Mouse (Mus musculus) hindbrain, embryonic 14.5 days (tissue): ENCODE data around the gene Oxct2b. TPM values are rescaled to one million over a fixed set of nuclear protein-coding genes. Genes with fewer than 3 reads are reported as not detected.
"Not testable (repeated sequence)": the region's sequence is repeated elsewhere in the genome, so short reads cannot be mapped to it uniquely, and the experiment has no call there.

Experiments
- ATAC-seq: fragments of 200-750 bp; cut with Nextera tagmentation; 2 replicates; pipeline ENCODE4 v1.8.0; 2017; ENCODE audit warnings: moderate number of reproducible peaks, mild to moderate bottlenecking, moderate TSS enrichment, moderate library complexity; ENCODE audit not compliant: low FRiP score
- DNase-seq: peaks from one replicate; pipeline ENCODE4 v3.0.0-alpha.2; 2015; ENCODE audit warnings: low spot score
- H3K27ac ChIP-seq: fragments of 300-500 bp; sonication (generic); 2 replicates; pipeline ENCODE4 v1.5.1; 2014; ENCODE audit warnings: mild to moderate bottlenecking, moderate library complexity
- H3K27me3 ChIP-seq: fragments of 300-500 bp; sonication (generic); 2 replicates; pipeline ENCODE4 v1.6.1; 2014; ENCODE audit warnings: mild to moderate bottlenecking, low read length, mixed read lengths; ENCODE audit not compliant: control insufficient read depth, insufficient read depth
- H3K36me3 ChIP-seq: fragments of 300-500 bp; sonication (generic); replicated peaks from 2 replicates; pipeline ENCODE4 v1.6.1; 2014; ENCODE audit not compliant: control insufficient read depth, insufficient read depth
- H3K4me1 ChIP-seq: fragments of 300-500 bp; sonication (generic); replicated peaks from 2 replicates; pipeline ENCODE4 v1.6.1; 2014; ENCODE audit warnings: antibody characterized with exemption, low read length, mixed read lengths; ENCODE audit not compliant: control insufficient read depth, insufficient read depth
- H3K4me2 ChIP-seq: fragments of 300-500 bp; sonication (generic); replicated peaks from 2 replicates; pipeline ENCODE4 v1.6.1; 2014; ENCODE audit warnings: mild to moderate bottlenecking, moderate library complexity
- H3K4me3 ChIP-seq: fragments of 300-500 bp; sonication (generic); replicated peaks from 2 replicates; pipeline ENCODE4 v1.5.1; 2014; ENCODE audit warnings: mild to moderate bottlenecking, low read length
- H3K9ac ChIP-seq: fragments of 300-500 bp; sonication (generic); 2 replicates; pipeline ENCODE4 v1.6.1; 2014
- H3K9me3 ChIP-seq: fragments of 300-500 bp; sonication (generic); 2 replicates; pipeline ENCODE4 v1.6.1; 2016; ENCODE audit warnings: low read length; ENCODE audit not compliant: control insufficient read depth
- WGBS: fragments of 180-500 bp; shearing (Covaris S2); extraction: QIAGEN DNeasy Blood & Tissue Kit; methylation state at CpG from one replicate; pipeline ENCODE4 v1.1.7; 2014; 5-methylcytosine and 5-hydroxymethylcytosine counted together
- polyA plus RNA-seq: library from polyadenylated mRNA; unstranded; fragments of >200 nt; fragmentation: Nextera tagmentation; extraction: Ambion mirVana; gene quantifications from 2 replicates; pipeline ENCODE4 v1.2.1, GENCODE M21; 2014

The Oxct2b gene
- polyA plus RNA-seq, 1 experiment from 2014 or later: 1.1 TPM

- peak within 1 kb of the TSS; percentile 85 for H3K27ac ChIP-seq
- DNase-seq: peak; percentile 90
- 1% methylated on average over 34 of the region's 34 CpGs for WGBS
- no peaks in the 10 kb centered on the region for H3K9me3 ChIP-seq
- H3K36me3 ChIP-seq: peaks cover 20% of the 10 kb centered on the region
- peak within 1 kb of the TSS; percentile 66 for H3K9ac ChIP-seq
- ATAC-seq: peak; percentile 96
- H3K4me3 ChIP-seq: peak within 1 kb of the TSS; percentile 60
- no peaks in the 10 kb centered on the region for H3K27me3 ChIP-seq
- peak within 1 kb of the TSS; percentile 90 for H3K4me2 ChIP-seq
- peaks cover 12% of the 10 kb centered on the region for H3K4me1 ChIP-seq
Observed at GRCm38 (mm10) chr4:123139513-123140154, 23.6 kb downstream of the Oxct2b start, which contains the start of gene Ppie. Gene Ppie, minus strand, starts transcription at chr4:123139951.

GRCm38 (mm10) chr4:123147446-123148150, 31.5 kb downstream of the Oxct2b start:
- Histone ChIP-seq H3K27ac (no peak overlapping the region), H3K4me3 (no peak overlapping the region), H3K27me3 (no peaks in the 10 kb centered on the region), H3K9ac (no peak overlapping the region), H3K4me2 (no peak overlapping the region), H3K4me1 (no peaks in the 10 kb centered on the region), H3K9me3 (no peaks in the 10 kb centered on the region), H3K36me3 (no peaks in the 10 kb centered on the region)
- DNase-seq: no peak
- 72% methylated on average over 5 of the region's 5 CpGs for WGBS
- ATAC-seq: no peak

DNA sequence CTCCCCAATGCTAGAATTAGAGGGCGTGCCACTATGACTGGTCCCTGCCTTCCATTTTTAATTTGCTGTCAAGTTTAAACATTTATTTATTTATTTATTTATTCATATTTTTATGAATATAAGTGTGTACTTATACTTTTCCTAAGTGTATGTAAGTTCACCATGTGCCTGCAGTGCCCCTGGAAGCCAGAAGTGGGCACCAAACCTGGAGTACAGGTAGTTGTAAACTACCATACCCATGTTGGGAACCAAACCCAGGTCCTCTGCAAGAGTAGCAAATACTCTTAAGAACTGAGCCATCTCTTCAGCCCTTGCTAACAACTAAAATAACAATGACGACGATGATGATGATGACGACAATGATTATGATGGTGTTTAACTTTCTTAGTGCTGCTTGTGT, 35.9 kb downstream of the Oxct2b start:
- Histone ChIP-seq H3K27ac (no peak overlapping the region), H3K9me3 (no peaks in the 10 kb centered on the region), H3K4me1 (no peaks in the 10 kb centered on the region), H3K27me3 (no peaks in the 10 kb centered on the region), H3K4me3 (no peak overlapping the region), H3K9ac (no peak overlapping the region), H3K4me2 (no peak overlapping the region), H3K36me3 (no peaks in the 10 kb centered on the region)
- 80% methylated on average over 4 of the region's 4 CpGs for WGBS
- DNase-seq (no peak), ATAC-seq (no peak)

DNA sequence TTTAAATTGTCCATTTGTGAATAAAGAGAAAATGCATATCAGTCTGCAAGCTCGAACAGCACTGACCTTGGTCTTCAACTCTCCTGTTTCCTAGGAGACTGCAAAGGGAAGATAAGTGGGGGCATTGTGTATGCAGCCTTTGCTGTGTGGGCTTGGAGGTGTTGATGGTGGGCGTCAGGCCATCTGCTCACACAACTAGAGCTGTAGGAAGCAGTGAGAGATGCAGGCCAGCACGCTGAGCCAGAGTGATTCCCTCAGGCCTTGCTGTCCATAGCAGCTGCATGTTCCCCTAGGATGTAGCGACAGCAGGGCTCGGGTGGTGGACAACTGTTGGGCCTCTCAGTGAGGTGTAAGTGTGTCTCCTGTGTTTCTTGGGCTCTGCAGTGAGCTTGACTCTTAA, 36.9 kb downstream of the Oxct2b start:
- no peaks in the 10 kb centered on the region for H3K4me1 ChIP-seq
- ATAC-seq (no peak), DNase-seq (no peak)
- H3K27me3 ChIP-seq: no peaks in the 10 kb centered on the region
- no peak overlapping the region for H3K9ac ChIP-seq
- no peak overlapping the region for H3K4me2 ChIP-seq
- no peak overlapping the region for H3K4me3 ChIP-seq
- 47% methylated on average over 5 of the region's 5 CpGs for WGBS
- H3K36me3 ChIP-seq: no peaks in the 10 kb centered on the region
- H3K9me3 ChIP-seq: no peaks in the 10 kb centered on the region
- H3K27ac ChIP-seq: no peak overlapping the region

GRCm38 (mm10) chr4:123155004-123155403, 38.9 kb downstream of the Oxct2b start:
- no peaks in the 10 kb centered on the region for H3K36me3 ChIP-seq
- 23% methylated on average over 4 of the region's 4 CpGs for WGBS
- no peak overlapping the region for H3K4me2 ChIP-seq
- no peaks in the 10 kb centered on the region for H3K27me3 ChIP-seq
- peak; percentile 79 for DNase-seq
- no peaks in the 10 kb centered on the region for H3K9me3 ChIP-seq
- no peak overlapping the region for H3K4me3 ChIP-seq
- no peak overlapping the region for H3K27ac ChIP-seq
- ATAC-seq: no peak
- no peak overlapping the region for H3K9ac ChIP-seq
- no peaks in the 10 kb centered on the region for H3K4me1 ChIP-seq

DNA sequence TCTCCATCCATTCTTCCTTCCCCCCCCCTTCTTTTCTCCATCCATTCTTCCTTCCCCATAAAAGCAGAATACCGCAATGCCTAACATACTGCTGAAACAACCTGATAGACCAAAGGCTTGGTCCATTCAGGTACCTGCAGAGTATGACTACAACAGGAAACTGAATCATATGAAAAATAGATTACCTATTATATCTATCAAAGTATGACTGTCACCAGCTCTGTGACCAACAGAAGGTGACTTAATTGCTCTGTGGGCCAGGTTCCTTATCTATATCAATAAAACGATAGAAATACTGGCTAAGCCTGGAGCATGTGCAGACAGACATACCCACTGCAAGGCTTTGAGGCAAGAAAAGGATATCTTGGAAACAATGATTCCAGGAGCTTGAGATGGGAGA, 39.4 kb downstream of the Oxct2b start:
- no peaks in the 10 kb centered on the region for H3K9me3 ChIP-seq
- no peaks in the 10 kb centered on the region for H3K4me1 ChIP-seq
- no peak overlapping the region for H3K4me2 ChIP-seq
- H3K36me3 ChIP-seq: no peaks in the 10 kb centered on the region
- DNase-seq (no peak), ATAC-seq (no peak)
- no peak overlapping the region for H3K27ac ChIP-seq
- no peak overlapping the region for H3K9ac ChIP-seq
- no peak overlapping the region for H3K4me3 ChIP-seq
- WGBS: 67% methylated on average over 2 of the region's 2 CpGs
- no peaks in the 10 kb centered on the region for H3K27me3 ChIP-seq

DNA sequence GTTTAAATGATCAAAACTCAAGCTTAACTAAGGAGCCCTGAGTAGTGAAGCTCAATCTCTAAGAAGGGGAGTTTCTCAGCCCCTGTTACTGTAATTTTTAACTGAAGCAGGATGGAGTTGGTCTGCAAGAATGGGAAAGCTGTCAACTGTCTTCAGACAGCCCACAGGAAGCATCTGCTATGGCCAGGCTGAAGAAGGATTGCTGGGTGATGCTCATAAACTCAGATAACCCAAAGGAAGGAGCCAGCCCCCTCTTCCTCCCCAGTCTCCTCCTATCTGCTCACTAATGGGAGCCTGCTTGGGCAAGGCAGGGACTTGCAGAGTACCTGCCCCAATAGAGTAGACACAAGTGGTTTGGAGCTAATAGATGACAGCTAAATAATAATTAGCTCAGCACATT, 39.8 kb downstream of the Oxct2b start:
- Histone ChIP-seq H3K9ac (no peak overlapping the region), H3K4me2 (no peak overlapping the region), H3K36me3 (no peaks in the 10 kb centered on the region), H3K9me3 (no peaks in the 10 kb centered on the region), H3K27me3 (no peaks in the 10 kb centered on the region), H3K4me1 (no peaks in the 10 kb centered on the region), H3K27ac (no peak overlapping the region), H3K4me3 (no peak overlapping the region)
- ATAC-seq (no peak), DNase-seq (no peak)

DNA sequence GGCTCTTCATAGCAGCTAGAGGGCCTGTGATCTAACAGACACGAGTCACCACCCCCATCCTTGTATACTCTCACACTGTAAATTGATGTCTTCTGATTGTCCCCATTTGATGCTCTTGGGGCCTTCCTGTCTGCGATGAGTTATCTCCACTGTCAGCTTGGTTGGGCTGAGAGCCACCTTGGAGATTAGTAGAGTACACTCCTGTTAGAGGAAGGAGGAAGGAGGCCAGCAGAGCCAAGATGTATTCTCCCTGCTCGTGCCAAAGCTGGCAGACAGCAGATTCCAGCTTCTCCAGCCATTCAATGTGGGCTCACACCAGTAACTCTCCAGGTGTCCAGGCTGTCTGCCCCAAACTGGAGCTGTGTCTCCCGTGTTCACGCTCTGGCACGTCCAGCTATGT, 44.5 kb downstream of the Oxct2b start:
- no peak overlapping the region for H3K9ac ChIP-seq
- no peak overlapping the region for H3K27ac ChIP-seq
- H3K4me1 ChIP-seq: no peaks in the 10 kb centered on the region
- H3K36me3 ChIP-seq: no peaks in the 10 kb centered on the region
- H3K27me3 ChIP-seq: no peaks in the 10 kb centered on the region
- ATAC-seq (no peak), DNase-seq (no peak)
- no peaks in the 10 kb centered on the region for H3K9me3 ChIP-seq
- H3K4me2 ChIP-seq: no peak overlapping the region
- no peak overlapping the region for H3K4me3 ChIP-seq
- 83% methylated on average over 6 of the region's 6 CpGs for WGBS

- DNase-seq, H3K4me1 ChIP-seq, H3K36me3 ChIP-seq, H3K9me3 ChIP-seq, H3K27ac ChIP-seq, H3K4me2 ChIP-seq, ATAC-seq, H3K9ac ChIP-seq, H3K4me3 ChIP-seq, H3K27me3 ChIP-seq: not testable (repeated sequence)
- 83% methylated on average over 3 of the region's 3 CpGs for WGBS
Observed at GRCm38 (mm10) chr4:123161251-123161650, 45.2 kb downstream of the Oxct2b start.
